Mouse (Mus musculus) testis, adult 2 months (tissue): ENCODE measurements at regions not wholly inside any gene's neighbourhood (a gene's known extent, or its start where the extent isn't known, plus 50 kb on each side); places are given as distances from the start of the nearest gene placed in this dataset.

ENCODE experiments used
- CTCF ChIP-seq: fragments of 200-500 bp; IDR thresholded peaks from 2 replicates; pipeline ENCODE4 v1.5.1; 2012; ENCODE audit warnings: low read depth, mild to moderate bottlenecking, inconsistent platforms, low read length, moderate library complexity; ENCODE audit not compliant: control insufficient read depth, insufficient read depth, insufficient replicate concordance
- POLR2A ChIP-seq: fragments of 200-500 bp; IDR thresholded peaks from 2 replicates; pipeline ENCODE4 v1.6.1; 2012; ENCODE audit warnings: low read depth, mild to moderate bottlenecking, inconsistent platforms, low read length, moderate library complexity; ENCODE audit not compliant: control insufficient read depth

DNA sequence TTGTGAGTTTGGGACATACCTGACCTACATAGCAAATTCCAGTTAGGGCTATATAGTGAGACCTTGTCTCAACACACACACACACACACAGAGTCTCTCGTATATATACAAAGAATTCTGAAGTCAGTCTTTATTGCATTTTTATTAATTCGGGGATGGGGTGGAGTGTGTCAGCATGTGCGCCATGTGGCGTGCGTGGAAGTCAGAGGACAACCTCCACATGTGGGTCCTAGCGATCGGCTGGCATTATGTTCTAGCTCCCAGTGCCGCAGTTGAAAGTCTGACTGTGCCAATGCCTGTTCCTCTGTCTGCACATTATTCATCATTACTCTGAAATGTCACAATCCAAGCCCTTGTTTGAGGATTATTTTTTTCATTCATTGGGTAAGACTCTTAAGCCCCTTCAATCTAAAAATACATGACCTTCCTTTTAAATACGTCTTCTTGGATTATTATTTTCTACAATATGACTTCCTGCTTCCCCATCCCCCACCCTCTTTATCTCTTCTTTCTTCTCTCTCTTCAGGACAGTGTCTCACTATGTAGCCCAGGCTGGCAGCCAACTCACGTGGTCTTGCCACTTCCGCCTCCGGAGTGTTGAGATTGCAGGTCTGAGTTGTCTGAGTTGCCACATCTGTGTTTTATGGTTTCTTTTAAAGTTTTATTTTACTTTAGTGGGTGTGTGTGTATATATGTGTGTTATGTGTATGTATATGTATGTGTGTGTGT, 68.3 kb upstream of the Kdm7a start:
- TF ChIP-seq CTCF (no peak), POLR2A (no peak)
